Mouse (Mus musculus): ENCODE measurements at regions not wholly inside any gene's neighbourhood (a gene's known extent, or its start where the extent isn't known, plus 50 kb on each side); places are given as distances from the start of the nearest gene placed in this dataset.

- H3K4me3 ChIP-seq (ENCODE audit: low read depth, low read length) = peak overlapping the region; percentile 23; the same call in 1 of the 2 replicates
- DNase-seq (ENCODE audit: low spot score) (no peak), ATAC-seq (no peak; the same call in 1 of the 2 replicates)
- H3K4me2 ChIP-seq (replicated peaks; ENCODE audit: low read depth, low read length) = peak overlapping the region; percentile 53
- whole genome bisulfite sequencing = 28% methylated on average over 8 of the region's 9 CpGs
- no peaks in the 10 kb centered on the region for H3K27me3 ChIP-seq (replicated peaks; ENCODE audit: insufficient read depth, low read length)
- TF ChIP-seq EP300 (IDR thresholded peaks at IDR 0.05) = no peak
- no peak for TF ChIP-seq CTCF (IDR thresholded peaks at IDR 0.05)
- no peaks in the 10 kb centered on the region for H3K9me3 ChIP-seq (ENCODE audit: low read length)
- H3K36me3 ChIP-seq (ENCODE audit: insufficient read depth, low read length) = no peaks in the 10 kb centered on the region
- H3K27ac ChIP-seq (ENCODE audit: low read length) = no peak overlapping the region
- 0 out of 2 replicates have a peak overlapping the region, but pooled peaks have one; percentile 17 for H3K9ac ChIP-seq (replicated peaks; ENCODE audit: low read depth)
- H3K4me1 ChIP-seq (ENCODE audit: insufficient read depth, low read depth, low read length) = no peaks in the 10 kb centered on the region; the same call in 1 of the 2 replicates
Observed at GRCm38 (mm10) chr8:24352322-24352721, 373.3 kb downstream of the Adam3 start.

GRCm38 (mm10) chr8:24351760-24352159, 373.9 kb downstream of the Adam3 start:
- WGBS = 4% methylated on average over 6 of the region's 6 CpGs
- H3K9ac ChIP-seq (replicated peaks; ENCODE audit: low read depth) = 0 out of 2 replicates have a peak overlapping the region, but pooled peaks have one; percentile 17
- peak overlapping the region; percentile 53 for H3K4me2 ChIP-seq (replicated peaks; ENCODE audit: low read depth, low read length)
- no peak for TF ChIP-seq CTCF (IDR thresholded peaks at IDR 0.05)
- no peak for TF ChIP-seq EP300 (IDR thresholded peaks at IDR 0.05)
- ATAC-seq (no peak), DNase-seq (ENCODE audit: low spot score) (no peak)
- H3K36me3 ChIP-seq (ENCODE audit: insufficient read depth, low read length) = no peaks in the 10 kb centered on the region
- H3K4me1 ChIP-seq (ENCODE audit: insufficient read depth, low read depth, low read length) = no peaks in the 10 kb centered on the region; the same call in 1 of the 2 replicates
- no peaks in the 10 kb centered on the region for H3K9me3 ChIP-seq (ENCODE audit: low read length)
- H3K4me3 ChIP-seq (ENCODE audit: low read depth, low read length) = peak overlapping the region; percentile 23
- no peaks in the 10 kb centered on the region for H3K27me3 ChIP-seq (replicated peaks; ENCODE audit: insufficient read depth, low read length)
- H3K27ac ChIP-seq (ENCODE audit: low read length) = no peak overlapping the region

GRCm38 (mm10) chr8:24346390-24347113, 379.1 kb downstream of the Adam3 start:
- Histone ChIP-seq H3K9ac (replicated peaks; ENCODE audit: low read depth) (no peak overlapping the region), H3K27me3 (replicated peaks; ENCODE audit: insufficient read depth, low read length) (no peaks in the 10 kb centered on the region), H3K4me3 (ENCODE audit: low read depth, low read length) (no peak overlapping the region), H3K4me1 (ENCODE audit: insufficient read depth, low read depth, low read length) (no peaks in the 10 kb centered on the region), H3K9me3 (ENCODE audit: low read length) (no peaks in the 10 kb centered on the region), H3K36me3 (ENCODE audit: insufficient read depth, low read length) (no peaks in the 10 kb centered on the region), H3K4me2 (replicated peaks; ENCODE audit: low read depth, low read length) (no peak overlapping the region), H3K27ac (ENCODE audit: low read length) (no peak overlapping the region)
- 81% methylated on average over 6 of the region's 6 CpGs for WGBS
- ATAC-seq = no peak
- no peak for DNase-seq (ENCODE audit: low spot score)
- TF ChIP-seq EP300 (IDR thresholded peaks at IDR 0.05) = no peak
- no peak for TF ChIP-seq CTCF (IDR thresholded peaks at IDR 0.05)

GRCm38 (mm10) chr8:24338694-24339093, 387.0 kb downstream of the Adam3 start:
- 78% methylated on average over 9 of the region's 9 CpGs for WGBS
- ATAC-seq = no peak; the same call in 1 of the 2 replicates
- TF ChIP-seq CTCF (IDR thresholded peaks at IDR 0.05) (no peak), EP300 (IDR thresholded peaks at IDR 0.05) (no peak)
- H3K4me3 ChIP-seq (ENCODE audit: low read depth, low read length) = no peak overlapping the region
- no peaks in the 10 kb centered on the region for H3K9me3 ChIP-seq (ENCODE audit: low read length)
- DNase-seq (ENCODE audit: low spot score) = no peak
- H3K36me3 ChIP-seq (ENCODE audit: insufficient read depth, low read length) = no peaks in the 10 kb centered on the region
- H3K9ac ChIP-seq (replicated peaks; ENCODE audit: low read depth) = no peak overlapping the region
- no peaks in the 10 kb centered on the region for H3K4me1 ChIP-seq (ENCODE audit: insufficient read depth, low read depth, low read length)
- no peak overlapping the region for H3K27ac ChIP-seq (ENCODE audit: low read length)
- no peak overlapping the region for H3K4me2 ChIP-seq (replicated peaks; ENCODE audit: low read depth, low read length)
- H3K27me3 ChIP-seq (replicated peaks; ENCODE audit: insufficient read depth, low read length) = no peaks in the 10 kb centered on the region

GRCm38 (mm10) chr8:24337635-24338034, 388.0 kb downstream of the Adam3 start:
- Histone ChIP-seq H3K4me1 (ENCODE audit: insufficient read depth, low read depth, low read length) (no peaks in the 10 kb centered on the region), H3K27me3 (replicated peaks; ENCODE audit: insufficient read depth, low read length) (no peaks in the 10 kb centered on the region), H3K4me3 (ENCODE audit: low read depth, low read length) (no peak overlapping the region), H3K4me2 (replicated peaks; ENCODE audit: low read depth, low read length) (no peak overlapping the region), H3K9me3 (ENCODE audit: low read length) (no peaks in the 10 kb centered on the region), H3K27ac (ENCODE audit: low read length) (no peak overlapping the region), H3K9ac (replicated peaks; ENCODE audit: low read depth) (no peak overlapping the region), H3K36me3 (ENCODE audit: insufficient read depth, low read length) (no peaks in the 10 kb centered on the region)
- peak; percentile 57 for ATAC-seq
- WGBS = 38% methylated on average over 6 of the region's 6 CpGs
- TF ChIP-seq CTCF (IDR thresholded peaks at IDR 0.05) (peak; percentile 60), EP300 (IDR thresholded peaks at IDR 0.05) (no peak)
- peak; percentile 41 for DNase-seq (ENCODE audit: low spot score)

- TF ChIP-seq CTCF (IDR thresholded peaks at IDR 0.05) = no peak
- TF ChIP-seq EP300 (IDR thresholded peaks at IDR 0.05) = no peak
- Histone ChIP-seq H3K4me1 (ENCODE audit: insufficient read depth, low read depth, low read length) (no peaks in the 10 kb centered on the region), H3K9ac (replicated peaks; ENCODE audit: low read depth) (no peak overlapping the region), H3K27ac (ENCODE audit: low read length) (no peak overlapping the region), H3K36me3 (ENCODE audit: insufficient read depth, low read length) (no peaks in the 10 kb centered on the region), H3K27me3 (replicated peaks; ENCODE audit: insufficient read depth, low read length) (no peaks in the 10 kb centered on the region), H3K4me2 (replicated peaks; ENCODE audit: low read depth, low read length) (no peak overlapping the region), H3K9me3 (ENCODE audit: low read length) (no peaks in the 10 kb centered on the region), H3K4me3 (ENCODE audit: low read depth, low read length) (no peak overlapping the region)
- ATAC-seq (no peak), DNase-seq (ENCODE audit: low spot score) (no peak)
- 51% methylated on average over 5 of the region's 5 CpGs for WGBS
Observed at GRCm38 (mm10) chr8:24335709-24336108, 389.9 kb downstream of the Adam3 start.
